Mouse (Mus musculus): ENCODE results near the gene Sirt5. TPM values are rescaled to one million over a fixed set of nuclear protein-coding genes. Genes with fewer than 3 reads are reported as not detected.
A peak's percentile ranks its signal among the peaks of the same experiment; 100 is the strongest.

Sirt5 gene
- polyA plus RNA-seq, 1 experiment from 2014 or later, result 8.1 TPM

DNA sequence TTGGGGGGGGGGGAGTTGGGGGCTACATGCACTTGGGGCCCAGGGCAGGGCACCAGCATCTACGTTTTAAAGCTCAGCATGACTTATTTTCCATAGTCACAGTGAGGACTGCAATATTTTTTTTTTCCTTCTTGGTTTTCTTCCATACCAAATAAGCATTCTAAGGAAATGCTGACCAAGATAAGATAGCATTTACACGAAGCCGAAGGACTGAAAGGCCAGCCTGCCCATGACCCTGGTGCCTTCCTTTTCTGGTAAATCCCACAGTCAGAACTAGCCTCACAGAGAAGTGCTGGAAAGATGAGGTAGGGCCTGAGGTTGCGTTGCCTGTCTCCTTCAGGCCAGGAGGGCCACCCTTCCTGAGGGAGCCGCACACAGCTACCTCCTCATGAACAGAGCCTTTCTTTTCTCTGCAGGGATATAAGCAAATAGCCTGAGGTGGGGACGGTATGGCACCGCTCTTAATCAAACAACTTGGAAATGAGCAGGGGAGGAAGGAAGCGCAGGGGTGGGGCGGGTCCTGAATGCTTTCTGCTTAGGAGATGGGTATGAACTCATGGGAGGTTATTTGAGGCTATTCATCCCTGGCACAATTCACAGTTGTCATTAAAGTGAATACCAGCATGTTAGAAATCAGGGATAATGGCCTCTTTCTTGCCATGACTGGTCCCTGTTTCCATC lies 14.7 kb upstream of the Sirt5 start:
- Histone ChIP-seq H3K36me3 (no peaks in the 10 kb centered on the region), H3K27ac (no peak overlapping the region), H3K27me3 (replicated peaks) (no peaks in the 10 kb centered on the region), H3K4me3 (no peak overlapping the region), H3K9ac (no peak overlapping the region), H3K4me1 (0 out of 2 replicates have a peak, but pooled peaks cover 3% of the 10 kb centered on the region), H3K9me3 (replicated peaks) (no peaks in the 10 kb centered on the region), H3K4me2 (no peak overlapping the region)
- WGBS (ENCODE audit: insufficient replicate concordance), result 43% methylated on average over 9 of the region's 9 CpGs
- no peak for ATAC-seq

DNA sequence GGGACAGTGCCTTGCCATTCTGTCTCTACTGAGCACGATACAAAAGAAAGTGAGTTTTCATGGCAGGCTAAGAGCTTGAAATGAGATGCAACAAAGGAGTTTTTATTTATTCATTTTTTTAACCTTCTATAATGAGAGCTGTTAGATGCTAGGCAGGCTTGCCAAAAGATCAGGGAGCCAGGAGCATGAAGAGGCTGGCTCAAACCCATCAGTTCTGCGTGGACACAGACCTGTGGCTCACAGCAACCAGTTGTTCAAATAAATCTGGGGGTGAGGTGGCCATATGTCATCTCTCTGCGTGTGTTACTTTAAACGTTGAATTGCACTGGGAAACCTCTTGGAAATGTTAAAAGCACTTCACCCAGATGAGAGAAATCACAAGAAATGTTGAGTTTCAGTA lies 11.9 kb upstream of the Sirt5 start:
- Histone ChIP-seq H3K4me2 (no peak overlapping the region), H3K27ac (no peak overlapping the region), H3K27me3 (replicated peaks) (peaks cover 3% of the 10 kb centered on the region; the same call in 1 of the 2 replicates), H3K9me3 (replicated peaks) (no peaks in the 10 kb centered on the region), H3K9ac (no peak overlapping the region), H3K36me3 (no peaks in the 10 kb centered on the region), H3K4me3 (no peak overlapping the region), H3K4me1 (0 out of 2 replicates have a peak, but pooled peaks cover 3% of the 10 kb centered on the region)
- no peak for ATAC-seq
- WGBS (ENCODE audit: insufficient replicate concordance), result 71% methylated on average over 4 of the region's 4 CpGs

DNA sequence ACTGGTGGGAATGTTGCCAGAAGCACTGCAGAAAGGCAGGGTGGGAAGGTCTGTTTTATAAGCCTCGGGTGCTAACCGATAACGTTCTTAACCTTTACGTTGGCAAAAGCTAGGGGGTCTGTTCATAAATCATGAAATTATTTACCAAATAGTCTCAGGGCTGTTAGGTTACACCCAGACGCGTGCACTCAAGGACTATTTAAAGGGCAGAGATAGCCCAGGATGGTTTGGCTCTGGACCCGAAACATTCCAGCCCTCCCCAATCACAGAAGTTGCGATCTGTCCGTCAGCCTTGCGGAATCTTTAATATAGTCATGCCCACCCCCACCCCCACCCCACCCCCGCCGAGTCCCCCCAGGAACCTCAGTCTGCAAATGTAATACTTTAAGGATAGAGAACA lies 10.9 kb upstream of the Sirt5 start:
- no peaks in the 10 kb centered on the region for H3K36me3 ChIP-seq
- H3K9ac ChIP-seq, result no peak overlapping the region
- H3K4me1 ChIP-seq, result 0 out of 2 replicates have a peak, but pooled peaks cover 3% of the 10 kb centered on the region
- H3K27me3 ChIP-seq (replicated peaks), result peaks cover 3% of the 10 kb centered on the region; the same call in 1 of the 2 replicates
- ATAC-seq, result no peak
- H3K4me3 ChIP-seq, result no peak overlapping the region
- no peaks in the 10 kb centered on the region for H3K9me3 ChIP-seq (replicated peaks)
- H3K4me2 ChIP-seq, result no peak overlapping the region
- H3K27ac ChIP-seq, result no peak overlapping the region
- WGBS (ENCODE audit: insufficient replicate concordance), result 68% methylated on average over 12 of the region's 12 CpGs

DNA sequence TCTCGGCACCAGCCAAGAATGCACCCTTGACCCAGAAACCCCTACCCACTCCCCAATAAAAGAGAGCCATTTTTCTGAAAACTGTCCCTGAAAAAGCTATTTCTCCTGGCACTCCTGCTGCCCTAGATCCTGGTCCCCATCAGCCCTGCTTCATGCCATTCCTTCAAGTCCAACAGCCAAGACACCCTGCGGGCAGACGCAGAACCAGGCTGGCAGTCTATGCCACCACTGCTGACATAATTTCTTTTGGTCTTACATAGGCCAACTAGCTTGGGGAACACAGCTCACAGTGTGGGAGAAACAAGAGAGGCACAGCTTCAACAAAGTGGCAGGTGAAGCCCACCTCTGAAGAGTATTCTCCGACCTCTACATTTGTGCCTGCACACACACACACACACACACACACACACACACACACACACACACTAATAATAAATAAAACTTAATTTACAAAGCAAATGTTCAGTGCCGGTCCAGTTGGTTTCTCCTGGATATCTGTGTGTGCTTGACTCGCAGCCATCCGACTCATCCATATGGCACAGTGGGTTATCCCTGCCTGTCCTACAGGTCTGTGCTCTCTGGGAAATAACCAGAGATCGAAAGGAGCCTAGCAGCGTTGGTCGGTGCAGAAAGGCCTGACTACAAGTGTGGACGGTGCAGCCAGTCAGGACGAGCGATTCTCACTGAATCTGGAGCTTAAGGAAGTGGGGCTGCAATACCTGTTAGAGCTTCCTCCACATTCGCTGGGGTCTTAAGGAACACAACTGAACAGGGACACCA lies 8.8 kb upstream of the Sirt5 start:
- Histone ChIP-seq H3K4me3 (no peak overlapping the region), H3K27me3 (replicated peaks) (peaks cover 3% of the 10 kb centered on the region; the same call in 1 of the 2 replicates), H3K4me2 (no peak overlapping the region), H3K27ac (no peak overlapping the region), H3K9me3 (replicated peaks) (no peaks in the 10 kb centered on the region), H3K9ac (no peak overlapping the region), H3K36me3 (no peaks in the 10 kb centered on the region), H3K4me1 (no peaks in the 10 kb centered on the region)
- ATAC-seq, result no peak
- 72% methylated on average over 14 of the region's 14 CpGs for WGBS (ENCODE audit: insufficient replicate concordance)

DNA sequence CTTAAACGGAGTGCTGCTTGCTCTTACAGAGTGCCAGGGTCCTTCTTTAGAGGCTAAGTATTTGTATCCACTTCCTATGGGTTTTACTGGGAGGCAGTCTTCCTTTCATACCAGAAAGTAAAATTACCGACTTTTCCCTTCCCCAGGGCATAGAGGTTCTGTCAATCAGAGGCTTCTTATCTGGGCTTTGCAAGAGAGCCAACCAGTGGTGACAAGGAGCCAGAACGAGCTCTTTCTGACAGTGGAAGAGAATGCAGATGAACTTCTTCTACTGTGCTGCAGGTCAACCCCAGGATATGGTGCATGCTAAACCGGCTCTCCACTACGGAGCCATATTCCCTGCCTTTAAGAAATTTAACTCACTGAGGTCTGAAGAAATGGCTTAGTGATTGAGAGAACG lies 4.8 kb upstream of the Sirt5 start:
- peaks cover 8% of the 10 kb centered on the region for H3K4me1 ChIP-seq
- no peak overlapping the region for H3K4me2 ChIP-seq
- no peak for ATAC-seq
- 33% methylated on average over 6 of the region's 6 CpGs for WGBS (ENCODE audit: insufficient replicate concordance)
- H3K36me3 ChIP-seq, result no peaks in the 10 kb centered on the region
- no peak overlapping the region for H3K9ac ChIP-seq
- no peak overlapping the region for H3K4me3 ChIP-seq
- H3K27me3 ChIP-seq (replicated peaks), result peaks cover 3% of the 10 kb centered on the region; the same call in 1 of the 2 replicates
- no peak overlapping the region for H3K27ac ChIP-seq
- H3K9me3 ChIP-seq (replicated peaks), result no peaks in the 10 kb centered on the region

DNA sequence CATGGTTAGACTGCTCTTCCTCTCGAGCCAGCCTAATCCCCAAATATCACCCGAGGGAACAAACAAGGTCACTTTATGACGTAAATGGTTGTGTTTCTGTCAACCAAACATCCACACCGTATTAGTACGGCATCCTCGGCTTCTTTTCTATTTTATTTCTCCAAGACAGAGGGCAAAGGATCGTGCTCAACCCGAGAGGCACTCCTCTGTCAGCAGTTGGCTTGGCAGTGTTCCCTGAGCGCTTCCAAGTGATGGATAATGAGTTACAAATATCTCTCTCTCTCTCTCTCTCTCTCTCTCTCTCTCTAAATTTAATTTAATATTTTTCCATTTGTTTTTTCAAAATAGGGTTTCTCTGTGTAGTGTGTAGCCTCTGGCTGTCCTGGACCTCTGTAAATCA lies 2.9 kb upstream of the Sirt5 start:
- Histone ChIP-seq H3K9ac (no peak overlapping the region), H3K36me3 (no peaks in the 10 kb centered on the region)
- WGBS (ENCODE audit: insufficient replicate concordance), result 69% methylated on average over 9 of the region's 9 CpGs

DNA sequence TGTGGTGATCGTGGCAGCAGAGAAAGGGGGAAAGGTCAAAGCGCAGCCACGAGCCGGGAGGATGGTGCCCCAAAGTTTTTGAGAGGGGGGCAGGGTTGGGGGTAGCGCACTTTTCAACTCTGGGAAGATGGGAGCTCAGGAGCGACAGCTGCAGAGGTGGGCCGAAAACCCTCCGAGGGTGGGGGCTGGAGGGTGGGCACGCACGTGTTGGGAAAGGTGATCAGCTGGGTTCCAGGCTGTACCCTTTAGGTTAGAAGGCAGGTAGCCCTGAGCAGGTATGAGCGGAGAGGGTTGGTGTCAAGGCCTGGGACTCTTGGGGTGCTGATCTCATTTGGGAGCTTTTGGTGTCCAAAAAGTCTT lies 509 bp downstream of the Sirt5 start:
- no peak; the same call in 1 of the 2 replicates for ATAC-seq
- peaks cover 3% of the 10 kb centered on the region for H3K36me3 ChIP-seq
- no peaks in the 10 kb centered on the region for H3K27me3 ChIP-seq (replicated peaks)
- H3K9ac ChIP-seq, result peak overlapping the region; percentile 64
- WGBS (ENCODE audit: insufficient replicate concordance), result 8% methylated on average over 11 of the region's 11 CpGs
- H3K4me2 ChIP-seq, result peak overlapping the region; percentile 80
- no peaks in the 10 kb centered on the region for H3K9me3 ChIP-seq (replicated peaks)
- peak overlapping the region; percentile 63 for H3K4me3 ChIP-seq
- 0 out of 2 replicates have a peak overlapping the region, but pooled peaks have one; percentile 30 for H3K27ac ChIP-seq
- H3K4me1 ChIP-seq, result peaks cover 19% of the 10 kb centered on the region

More for the DNA sequence above, 2.9 kb upstream of the Sirt5 start:
- Histone ChIP-seq H3K4me2 (no peak overlapping the region), H3K4me3 (no peak overlapping the region), H3K4me1 (peaks cover 19% of the 10 kb centered on the region), H3K27me3 (replicated peaks) (no peaks in the 10 kb centered on the region), H3K27ac (no peak overlapping the region), H3K9me3 (replicated peaks) (no peaks in the 10 kb centered on the region)
- ATAC-seq, result no peak

DNA sequence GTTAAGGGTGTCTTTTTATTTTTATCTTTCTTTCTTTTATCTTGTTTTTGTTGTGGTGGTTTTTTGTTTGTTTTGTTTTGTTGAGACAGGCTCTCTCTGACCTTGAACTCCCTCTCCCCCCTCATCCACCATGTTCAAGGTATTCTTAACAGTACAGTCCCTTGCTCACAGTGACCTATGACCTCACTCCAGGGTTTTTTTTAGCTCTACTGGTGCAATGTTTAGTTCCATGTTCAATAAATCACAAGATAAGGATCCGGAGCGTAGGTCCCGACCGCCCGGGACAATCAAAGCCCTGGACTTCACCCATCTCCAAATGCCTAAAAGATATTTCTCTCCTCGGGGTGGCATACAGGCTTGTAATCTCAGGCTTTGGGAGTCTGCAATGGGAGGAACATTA lies 4.8 kb downstream of the Sirt5 start:
- no peak overlapping the region for H3K4me2 ChIP-seq
- H3K36me3 ChIP-seq, result peaks cover 26% of the 10 kb centered on the region
- H3K4me3 ChIP-seq, result no peak overlapping the region
- WGBS (ENCODE audit: insufficient replicate concordance), result 77% methylated on average over 6 of the region's 6 CpGs
- no peak overlapping the region for H3K27ac ChIP-seq
- no peaks in the 10 kb centered on the region for H3K9me3 ChIP-seq (replicated peaks)
- ATAC-seq, result no peak
- peaks cover 16% of the 10 kb centered on the region for H3K4me1 ChIP-seq
- H3K9ac ChIP-seq, result no peak overlapping the region
- no peaks in the 10 kb centered on the region for H3K27me3 ChIP-seq (replicated peaks)

DNA sequence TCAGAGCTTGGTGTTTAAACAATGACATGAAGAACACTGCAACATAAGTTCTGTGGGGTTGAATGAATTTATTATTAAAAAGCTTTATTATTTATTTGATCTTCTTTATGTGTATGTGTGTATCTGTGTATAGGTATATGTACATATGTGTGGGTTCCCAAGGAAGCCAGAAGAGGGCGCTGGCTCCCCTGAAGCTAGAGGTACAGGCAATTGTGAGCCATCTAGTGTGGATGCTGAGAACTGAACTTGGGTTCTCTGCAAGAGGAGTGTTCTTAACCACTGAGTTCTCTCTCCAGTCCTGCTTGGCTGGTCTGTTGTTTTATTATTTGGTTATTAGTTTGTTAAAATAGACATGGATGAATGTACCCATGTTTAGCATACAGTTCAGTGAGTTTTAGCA lies 7.6 kb downstream of the Sirt5 start:
- 57% methylated on average over 1 of the region's 1 CpGs for WGBS (ENCODE audit: insufficient replicate concordance)
- Histone ChIP-seq H3K27me3 (replicated peaks) (no peaks in the 10 kb centered on the region), H3K36me3 (peaks cover 39% of the 10 kb centered on the region), H3K9ac (no peak overlapping the region), H3K9me3 (replicated peaks) (no peaks in the 10 kb centered on the region), H3K4me1 (no peaks in the 10 kb centered on the region), H3K4me3 (no peak overlapping the region), H3K4me2 (no peak overlapping the region), H3K27ac (no peak overlapping the region)
- no peak for ATAC-seq

DNA sequence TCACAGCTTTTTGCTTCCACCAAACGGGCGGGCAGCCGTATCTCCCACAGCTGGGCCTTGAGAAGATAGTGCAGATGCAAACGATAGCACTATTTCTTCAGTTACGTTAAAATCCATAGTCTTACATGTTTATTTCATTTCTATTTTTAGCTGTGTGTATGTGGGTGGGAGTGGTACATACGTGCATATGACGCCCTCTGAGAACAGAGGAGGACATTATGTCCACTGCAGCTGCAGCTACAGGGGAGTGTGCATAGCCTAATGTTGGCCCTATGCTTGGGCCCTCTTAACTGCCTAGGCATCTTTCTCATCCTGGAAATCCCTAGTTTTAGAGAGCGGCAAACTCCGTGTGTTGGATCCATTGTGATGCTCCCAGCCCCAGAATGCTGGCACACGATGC lies 8.9 kb downstream of the Sirt5 start:
- H3K4me1 ChIP-seq, result no peaks in the 10 kb centered on the region
- H3K4me2 ChIP-seq, result no peak overlapping the region
- no peak overlapping the region for H3K27ac ChIP-seq
- no peaks in the 10 kb centered on the region for H3K9me3 ChIP-seq (replicated peaks)
- peaks cover 39% of the 10 kb centered on the region for H3K36me3 ChIP-seq
- 76% methylated on average over 10 of the region's 10 CpGs for WGBS (ENCODE audit: insufficient replicate concordance)
- H3K27me3 ChIP-seq (replicated peaks), result no peaks in the 10 kb centered on the region
- ATAC-seq, result no peak
- H3K9ac ChIP-seq, result no peak overlapping the region
- no peak overlapping the region for H3K4me3 ChIP-seq

DNA sequence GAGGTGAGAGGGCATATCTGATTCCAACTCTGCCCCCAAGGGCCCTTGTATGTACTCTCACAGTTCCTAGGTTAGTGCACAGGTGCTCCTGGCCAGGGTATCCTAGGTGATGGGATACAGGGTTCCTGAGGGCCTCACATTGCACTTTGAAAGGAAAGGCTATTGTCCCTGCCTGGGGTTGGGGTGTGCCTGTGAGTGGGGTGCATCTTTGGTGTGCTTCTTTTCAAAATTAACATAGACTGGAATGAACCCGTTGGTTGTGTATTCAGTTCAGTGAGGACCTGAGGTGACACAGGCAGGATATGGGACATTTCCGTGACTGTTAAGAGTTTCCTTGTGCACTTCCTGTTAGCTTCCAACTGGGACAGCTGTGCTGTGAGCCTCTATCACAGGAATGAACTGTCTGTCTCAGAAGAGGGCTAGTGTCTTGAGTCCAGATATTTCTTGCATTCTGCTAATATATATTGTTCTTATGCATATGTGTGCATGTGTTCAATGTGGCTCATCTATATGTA lies 9.7 kb downstream of the Sirt5 start:
- H3K4me2 ChIP-seq, result no peak overlapping the region
- peaks cover 39% of the 10 kb centered on the region for H3K36me3 ChIP-seq
- no peak for ATAC-seq
- no peaks in the 10 kb centered on the region for H3K27me3 ChIP-seq (replicated peaks)
- no peaks in the 10 kb centered on the region for H3K4me1 ChIP-seq
- no peaks in the 10 kb centered on the region for H3K9me3 ChIP-seq (replicated peaks)
- WGBS (ENCODE audit: insufficient replicate concordance), result 33% methylated on average over 2 of the region's 2 CpGs
- no peak overlapping the region for H3K27ac ChIP-seq
- H3K9ac ChIP-seq, result no peak overlapping the region
- no peak overlapping the region for H3K4me3 ChIP-seq

DNA sequence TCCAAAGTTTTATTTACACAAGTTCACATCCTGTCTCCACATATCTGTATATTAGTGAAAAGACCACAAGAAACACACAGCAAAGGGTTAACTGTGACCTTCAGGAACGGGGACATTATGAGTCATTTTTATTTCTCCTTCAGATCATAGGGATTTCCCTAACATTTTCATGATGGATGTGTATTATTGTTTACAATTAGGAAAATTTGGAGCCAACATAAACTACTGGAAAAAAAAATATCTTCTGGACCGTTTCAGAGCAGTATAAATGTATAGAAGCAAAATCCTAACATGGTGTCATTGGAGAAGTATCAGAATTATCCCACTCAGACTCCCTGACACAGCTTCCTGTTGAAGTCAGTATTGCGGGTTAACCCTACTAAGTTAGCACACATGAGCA lies 14.7 kb downstream of the Sirt5 start:
- Histone ChIP-seq H3K27me3 (replicated peaks) (no peaks in the 10 kb centered on the region), H3K9me3 (replicated peaks) (no peaks in the 10 kb centered on the region), H3K27ac (no peak overlapping the region), H3K9ac (no peak overlapping the region), H3K4me3 (no peak overlapping the region), H3K4me2 (no peak overlapping the region), H3K36me3 (peaks cover 17% of the 10 kb centered on the region), H3K4me1 (no peaks in the 10 kb centered on the region)
- 68% methylated on average over 3 of the region's 3 CpGs for WGBS (ENCODE audit: insufficient replicate concordance)
- no peak for ATAC-seq
